Mouse (Mus musculus) intestine, postnatal 0 days (tissue): ENCODE measurements at regions not wholly inside any gene's neighbourhood (a gene's known extent, or its start where the extent isn't known, plus 50 kb on each side); places are given as distances from the start of the nearest gene placed in this dataset.

ENCODE experiments used
- ATAC-seq: fragments of 200-750 bp; cut with Nextera tagmentation; 2 replicates; pipeline ENCODE4 v1.8.0; 2017; ENCODE audit warnings: mild to moderate bottlenecking, moderate TSS enrichment, moderate library complexity
- H3K27ac ChIP-seq: fragments of 300-500 bp; sonication (generic); 2 replicates; pipeline ENCODE4 v1.5.1; 2014; ENCODE audit warnings: mild to moderate bottlenecking, low read depth, low read length, moderate library complexity
- H3K27me3 ChIP-seq: fragments of 300-500 bp; sonication (generic); replicated peaks from 2 replicates; pipeline ENCODE4 v1.6.1; 2014; ENCODE audit warnings: low read length, mixed read lengths; ENCODE audit not compliant: control insufficient read depth, insufficient read depth
- H3K36me3 ChIP-seq: fragments of 300-500 bp; sonication (generic); 2 replicates; pipeline ENCODE4 v1.6.1; 2014; ENCODE audit warnings: mild to moderate bottlenecking, moderate library complexity; ENCODE audit not compliant: control insufficient read depth, insufficient read depth
- H3K4me1 ChIP-seq: fragments of 300-500 bp; sonication (generic); replicated peaks from 2 replicates; pipeline ENCODE4 v1.6.1; 2014; ENCODE audit warnings: antibody characterized with exemption, low read length, mixed read lengths; ENCODE audit not compliant: control insufficient read depth, insufficient read depth
- H3K4me2 ChIP-seq: fragments of 300-500 bp; sonication (generic); replicated peaks from 2 replicates; pipeline ENCODE4 v1.6.1; 2014; ENCODE audit warnings: low read depth, mild to moderate bottlenecking, moderate library complexity
- H3K4me3 ChIP-seq: fragments of 300-500 bp; sonication (generic); 2 replicates; pipeline ENCODE4 v1.5.1; 2014; ENCODE audit warnings: low read depth, low read length
- H3K9ac ChIP-seq: fragments of 300-500 bp; sonication (generic); 2 replicates; pipeline ENCODE4 v1.6.1; 2014; ENCODE audit warnings: mild to moderate bottlenecking, low read depth, low read length
- H3K9me3 ChIP-seq: fragments of 300-500 bp; sonication (generic); 2 replicates; pipeline ENCODE4 v1.6.1; 2016; ENCODE audit warnings: mixed run types; ENCODE audit not compliant: control insufficient read depth
- CTCF ChIP-seq: sonication (generic); IDR thresholded peaks from 2 replicates; pipeline ENCODE4 v1.5.1; 2016; ENCODE audit warnings: low read depth, mild to moderate bottlenecking, control low read depth, antibody characterized with exemption, moderate library complexity
- WGBS: fragments of 180-500 bp; shearing (Covaris S2); extraction: QIAGEN DNeasy Blood & Tissue Kit; methylation state at CpG from one replicate; pipeline ENCODE4 v1.1.7; 2014; 5-methylcytosine and 5-hydroxymethylcytosine counted together

DNA sequence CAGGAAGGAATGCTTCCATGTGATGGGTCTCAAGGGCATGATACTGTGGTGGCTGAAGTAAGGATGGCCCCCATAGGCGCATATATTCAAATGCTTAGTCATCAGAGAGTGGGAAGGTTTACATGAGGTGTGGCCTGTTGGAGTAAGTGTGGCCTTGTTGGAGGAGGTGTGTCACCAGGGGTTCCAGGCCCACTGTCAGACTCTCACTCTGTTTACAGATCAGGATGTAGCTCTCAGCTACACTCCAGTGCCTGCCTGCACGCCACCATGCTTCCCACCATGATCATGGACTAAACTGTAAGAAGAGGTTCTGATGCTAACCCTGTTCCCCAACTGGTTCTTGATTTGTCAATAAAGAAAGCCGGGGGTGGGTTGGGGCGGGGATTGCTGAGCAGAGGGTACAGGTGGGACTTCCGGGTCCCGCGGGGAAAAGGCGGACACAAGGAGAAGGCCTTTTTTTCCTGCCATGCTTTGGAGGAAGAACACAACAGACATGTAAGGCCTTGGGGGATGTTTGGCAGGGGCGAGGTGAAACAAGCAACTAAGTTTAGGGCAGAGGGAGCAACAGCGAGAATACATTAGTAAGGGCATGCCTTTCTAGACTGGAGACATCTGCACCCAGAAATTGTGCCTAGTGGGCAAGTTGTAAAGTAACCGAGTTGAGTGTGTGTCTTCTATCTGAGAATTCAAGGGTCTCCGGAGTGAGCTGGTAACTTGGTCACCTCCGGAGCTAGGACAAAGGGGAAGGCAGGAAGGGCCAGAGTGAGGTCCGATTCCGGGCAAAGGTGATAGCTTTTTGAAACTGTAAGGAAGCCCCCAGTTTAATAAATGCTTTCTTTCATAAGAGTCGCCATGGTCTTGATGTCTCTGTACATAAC, 127.1 kb upstream of the Fbxo11 start:
- no peaks in the 10 kb centered on the region for H3K27me3 ChIP-seq
- no peaks in the 10 kb centered on the region for H3K9me3 ChIP-seq
- H3K4me1 ChIP-seq: no peaks in the 10 kb centered on the region
- WGBS: 91% methylated on average over 16 of the region's 16 CpGs
- TF ChIP-seq CTCF: no peak
- no peaks in the 10 kb centered on the region for H3K36me3 ChIP-seq
- H3K27ac ChIP-seq: no peak overlapping the region
- H3K4me2 ChIP-seq: no peak overlapping the region
- H3K9ac ChIP-seq: no peak overlapping the region
- ATAC-seq: no peak
- no peak overlapping the region for H3K4me3 ChIP-seq

DNA sequence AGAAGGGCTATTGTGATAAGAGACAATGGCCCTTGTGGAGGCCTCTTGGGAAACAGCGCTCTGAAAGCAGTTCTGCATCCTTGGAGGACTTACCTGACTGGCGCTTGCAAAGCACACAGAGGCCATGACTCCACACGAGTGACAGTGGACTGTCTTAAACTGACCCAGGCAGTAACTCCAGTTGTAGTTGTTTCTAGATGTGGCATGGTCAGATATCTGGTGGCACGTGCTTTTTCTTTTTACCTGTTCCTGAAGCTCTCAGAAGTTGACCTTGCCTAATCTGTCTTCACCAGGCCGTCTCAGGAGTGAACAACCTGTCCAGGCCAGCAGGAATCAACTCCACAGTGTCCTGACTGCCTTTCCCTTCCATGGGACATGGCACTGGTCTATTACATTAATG, 129.6 kb upstream of the Fbxo11 start:
- no peak for ATAC-seq
- Histone ChIP-seq H3K4me1 (no peaks in the 10 kb centered on the region), H3K9ac (no peak overlapping the region), H3K4me3 (no peak overlapping the region), H3K27me3 (no peaks in the 10 kb centered on the region), H3K36me3 (no peaks in the 10 kb centered on the region), H3K9me3 (no peaks in the 10 kb centered on the region), H3K4me2 (no peak overlapping the region), H3K27ac (no peak overlapping the region)
- WGBS: 86% methylated on average over 5 of the region's 5 CpGs
- no peak for TF ChIP-seq CTCF

DNA sequence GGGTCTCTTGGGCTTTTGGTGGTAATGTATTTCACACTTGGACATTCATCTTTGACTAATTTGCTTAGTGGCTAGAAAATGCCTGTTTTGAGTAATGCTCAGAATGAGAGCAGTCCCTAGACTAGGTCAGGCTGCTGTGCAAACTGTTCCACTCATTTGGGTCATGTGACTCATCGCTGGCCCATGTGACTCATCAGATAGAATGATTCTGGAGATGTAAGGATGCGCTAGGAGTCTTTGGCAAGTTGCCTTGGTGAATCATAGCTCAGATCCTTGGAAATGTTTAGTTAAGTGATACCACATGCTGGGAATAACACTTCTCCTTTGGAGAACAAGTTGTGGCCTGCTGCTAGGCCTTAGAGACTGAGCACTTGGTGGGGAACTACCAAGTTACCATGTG, 130.2 kb upstream of the Fbxo11 start:
- H3K27me3 ChIP-seq: no peaks in the 10 kb centered on the region
- no peak overlapping the region for H3K9ac ChIP-seq
- no peak overlapping the region for H3K27ac ChIP-seq
- no peaks in the 10 kb centered on the region for H3K4me1 ChIP-seq
- TF ChIP-seq CTCF: no peak
- no peaks in the 10 kb centered on the region for H3K36me3 ChIP-seq
- H3K4me2 ChIP-seq: no peak overlapping the region
- ATAC-seq: peak; percentile 33; the same call in 1 of the 2 replicates
- 72% methylated on average over 2 of the region's 2 CpGs for WGBS
- H3K9me3 ChIP-seq: no peaks in the 10 kb centered on the region
- no peak overlapping the region for H3K4me3 ChIP-seq

DNA sequence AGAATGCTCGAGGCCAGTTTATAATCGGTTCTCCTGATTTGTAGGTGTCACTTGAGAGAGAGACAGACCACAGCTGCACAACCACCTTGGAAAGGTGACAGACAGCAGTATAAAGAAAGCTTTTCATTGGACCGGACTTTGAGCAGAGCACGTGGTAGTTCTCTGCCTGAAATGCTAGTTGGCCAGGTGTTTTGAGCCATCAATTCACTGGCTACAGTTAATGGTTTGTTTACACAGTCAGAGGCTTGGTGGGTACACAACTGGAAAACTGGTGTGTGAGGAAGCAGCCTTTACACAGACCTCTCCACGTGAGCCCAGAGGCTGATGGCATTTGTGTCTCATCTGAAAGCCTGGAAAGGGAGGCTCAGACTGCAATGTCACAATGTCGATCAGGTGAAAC, 130.8 kb upstream of the Fbxo11 start:
- peak; percentile 61 for ATAC-seq
- Histone ChIP-seq H3K4me1 (no peaks in the 10 kb centered on the region), H3K27ac (no peak overlapping the region), H3K36me3 (no peaks in the 10 kb centered on the region), H3K9ac (no peak overlapping the region), H3K9me3 (no peaks in the 10 kb centered on the region), H3K4me2 (no peak overlapping the region), H3K4me3 (no peak overlapping the region), H3K27me3 (no peaks in the 10 kb centered on the region)
- no peak for TF ChIP-seq CTCF
- WGBS: 39% methylated on average over 6 of the region's 6 CpGs

DNA sequence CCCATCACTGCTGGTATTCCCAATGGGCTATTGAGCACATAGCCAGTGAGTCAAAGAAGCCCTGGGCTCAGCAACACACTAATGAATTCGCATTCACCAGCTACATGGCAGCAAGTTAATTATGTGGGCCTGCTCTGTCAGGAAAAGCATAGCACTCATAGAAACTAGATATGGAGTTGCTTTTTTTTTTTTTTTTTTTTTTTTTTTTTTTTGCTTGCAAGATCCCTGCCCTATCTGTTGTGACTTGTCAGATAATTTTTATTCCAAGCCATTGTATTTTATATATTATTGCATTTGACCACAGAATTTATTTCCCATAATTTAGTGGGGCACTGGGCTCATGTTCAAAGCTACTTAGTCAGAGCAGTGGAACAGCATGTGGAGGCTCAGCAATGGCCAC, 131.2 kb upstream of the Fbxo11 start:
- Histone ChIP-seq H3K4me1 (no peaks in the 10 kb centered on the region), H3K4me2 (no peak overlapping the region), H3K9ac (no peak overlapping the region), H3K27me3 (no peaks in the 10 kb centered on the region), H3K27ac (no peak overlapping the region), H3K4me3 (no peak overlapping the region), H3K36me3 (no peaks in the 10 kb centered on the region), H3K9me3 (no peaks in the 10 kb centered on the region)
- WGBS: 92% methylated on average over 1 of the region's 1 CpGs
- TF ChIP-seq CTCF: no peak
- ATAC-seq: no peak

DNA sequence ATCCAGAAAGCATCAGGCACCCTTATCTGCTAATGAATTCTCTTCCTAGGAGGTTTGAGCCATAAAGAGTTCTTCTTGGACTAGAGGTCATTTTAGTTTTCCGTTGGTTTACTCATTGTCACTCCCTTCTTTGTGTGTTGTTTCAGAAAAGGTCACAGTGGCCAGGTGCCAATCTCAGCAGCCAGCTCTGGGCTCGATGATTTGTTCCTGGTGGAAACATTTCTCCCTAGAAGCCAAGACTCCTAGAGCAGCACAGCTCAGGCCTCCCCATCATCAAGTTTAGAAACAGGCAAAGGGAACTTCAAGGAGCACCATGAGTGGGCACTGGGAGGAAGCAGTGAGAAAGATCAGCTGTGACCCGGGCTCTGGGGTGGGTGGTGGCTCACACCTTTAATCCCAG, 132.3 kb upstream of the Fbxo11 start:
- Histone ChIP-seq H3K4me3 (no peak overlapping the region), H3K27ac (no peak overlapping the region), H3K9me3 (no peaks in the 10 kb centered on the region), H3K27me3 (no peaks in the 10 kb centered on the region), H3K9ac (no peak overlapping the region), H3K4me1 (no peaks in the 10 kb centered on the region), H3K4me2 (no peak overlapping the region), H3K36me3 (no peaks in the 10 kb centered on the region)
- no peak for ATAC-seq
- WGBS: 39% methylated on average over 3 of the region's 3 CpGs
- TF ChIP-seq CTCF: no peak
